Mouse (Mus musculus): ENCODE measurements around the gene Rasal2. TPM values are rescaled to one million over a fixed set of nuclear protein-coding genes. Genes with fewer than 3 reads are reported as not detected.

Rasal2 gene
- total and polyA plus RNA-seq, 3 experiments = 1.5 to 2.6 (median 1.7) TPM

DNA sequence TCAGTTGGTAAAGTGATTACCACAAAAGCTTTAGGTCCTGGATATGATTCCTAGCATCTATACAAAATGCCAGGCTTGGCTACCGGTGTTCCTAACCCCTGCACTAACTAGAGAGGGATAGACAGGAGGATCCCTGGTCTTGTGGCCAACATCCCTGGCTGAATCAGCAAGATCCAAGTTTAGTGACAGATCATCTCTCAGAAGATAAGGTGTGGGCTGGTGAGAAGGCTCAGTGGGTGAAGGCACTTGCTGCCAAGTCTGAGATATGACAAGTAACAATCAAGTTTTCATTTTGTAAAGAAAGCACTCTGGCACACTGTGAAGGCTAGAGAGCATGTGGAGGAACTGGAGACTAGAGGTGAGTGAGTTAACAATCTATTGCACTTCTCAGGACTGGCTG, 191.9 kb downstream of the Rasal2 start:
- DNase-seq (ENCODE audit: extremely low read depth) = no peak

DNA sequence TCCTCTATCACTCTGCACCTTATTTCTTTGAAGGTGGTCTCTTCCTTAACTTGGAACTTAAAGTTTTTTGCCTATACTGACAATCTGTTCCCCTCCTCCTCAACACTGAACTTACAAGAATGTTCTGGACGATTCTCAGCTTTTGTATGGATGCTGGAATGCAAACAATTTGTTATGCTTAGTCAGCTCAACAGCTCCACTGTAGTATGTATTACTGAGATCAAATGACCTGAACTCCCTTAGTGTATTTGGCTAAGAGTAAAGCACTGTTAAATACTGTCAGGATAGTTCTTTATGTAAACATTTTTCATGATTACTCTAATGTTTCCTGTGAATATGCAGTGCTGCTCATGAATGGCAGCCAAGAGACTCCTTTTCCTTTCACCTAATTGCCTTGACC, 203.6 kb downstream of the Rasal2 start:
- Histone ChIP-seq H3K4me1 (ENCODE audit: control insufficient read depth in 1 of 2, insufficient read depth in 2 of 2) (no peaks in the 10 kb centered on the region), H3K27ac (ENCODE audit: insufficient read depth, low read depth) (no peak overlapping the region), H3K79me2 (replicated peaks; ENCODE audit: control insufficient read depth, extremely low read depth, insufficient read depth, poor library complexity, severe bottlenecking) (no peaks in the 10 kb centered on the region), H3K27me3 (replicated peaks) (no peaks in the 10 kb centered on the region), H3K4me2 (ENCODE audit: insufficient read depth, low read depth, poor library complexity, severe bottlenecking) (no peak overlapping the region), H3K9me3 (replicated peaks; ENCODE audit: low read length) (no peaks in the 10 kb centered on the region), H3K36me3 (replicated peaks in 1 of 2; ENCODE audit: control insufficient read depth in 1 of 2, insufficient read depth in 1 of 2, low read length in 1 of 2) (no peaks in the 10 kb centered on the region), H3K9ac (ENCODE audit: insufficient read depth, low read depth) (no peak overlapping the region), H3K4me3 (replicated peaks in 1 of 3; ENCODE audit: low read depth in 2 of 3, low read length in 2 of 3, poor library complexity in 1 of 3) (no peak overlapping the region)
- in situ Hi-C loops (cut with MboI; ENCODE audit: low pct_ligation_motif_present, low pct_unique_long_range_greater_than_20kb, low sequenced_read_pairs) = no loop called here
- dilution Hi-C loops (cut with MboI; ENCODE audit: extremely low pct_ligation_motif_present, extremely low pct_unique_long_range_greater_than_20kb, low sequenced_read_pairs) = no loop called here
- DNase-seq (ENCODE audit: extremely low read depth) = no peak
- TF ChIP-seq MAFK (IDR thresholded peaks at IDR 0.05; ENCODE audit: insufficient replicate concordance, low read length) = no peak

More for the DNA sequence above, 191.9 kb downstream of the Rasal2 start:
- Histone ChIP-seq H3K9me3 (replicated peaks; ENCODE audit: low read length) (no peaks in the 10 kb centered on the region), H3K4me2 (ENCODE audit: insufficient read depth, low read depth, poor library complexity, severe bottlenecking) (no peak overlapping the region), H3K27me3 (replicated peaks) (no peaks in the 10 kb centered on the region), H3K4me1 (ENCODE audit: control insufficient read depth in 1 of 2, insufficient read depth in 2 of 2) (no peaks in the 10 kb centered on the region), H3K27ac (ENCODE audit: insufficient read depth, low read depth) (no peak overlapping the region), H3K4me3 (replicated peaks in 1 of 3; ENCODE audit: low read depth in 2 of 3, low read length in 2 of 3, poor library complexity in 1 of 3) (no peak overlapping the region), H3K9ac (ENCODE audit: insufficient read depth, low read depth) (no peak overlapping the region), H3K36me3 (replicated peaks in 1 of 2; ENCODE audit: control insufficient read depth in 1 of 2, insufficient read depth in 1 of 2, low read length in 1 of 2) (no peaks in the 10 kb centered on the region), H3K79me2 (replicated peaks; ENCODE audit: control insufficient read depth, extremely low read depth, insufficient read depth, poor library complexity, severe bottlenecking) (no peaks in the 10 kb centered on the region)
- dilution Hi-C loops (cut with MboI; ENCODE audit: extremely low pct_ligation_motif_present, extremely low pct_unique_long_range_greater_than_20kb, low sequenced_read_pairs) = no loop called here
- in situ Hi-C loops (cut with MboI; ENCODE audit: low pct_ligation_motif_present, low pct_unique_long_range_greater_than_20kb, low sequenced_read_pairs) = no loop called here
- TF ChIP-seq MAX (IDR thresholded peaks at IDR 0.05; ENCODE audit: low read length) (no peak), JUN (IDR thresholded peaks at IDR 0.05; ENCODE audit: insufficient read depth, low read depth, low read length) (no peak), E2F4 (IDR thresholded peaks at IDR 0.05; ENCODE audit: insufficient replicate concordance, low read depth, low read length) (no peak), ELF1 (IDR thresholded peaks at IDR 0.05; ENCODE audit: low read depth, low read length) (no peak)

DNA sequence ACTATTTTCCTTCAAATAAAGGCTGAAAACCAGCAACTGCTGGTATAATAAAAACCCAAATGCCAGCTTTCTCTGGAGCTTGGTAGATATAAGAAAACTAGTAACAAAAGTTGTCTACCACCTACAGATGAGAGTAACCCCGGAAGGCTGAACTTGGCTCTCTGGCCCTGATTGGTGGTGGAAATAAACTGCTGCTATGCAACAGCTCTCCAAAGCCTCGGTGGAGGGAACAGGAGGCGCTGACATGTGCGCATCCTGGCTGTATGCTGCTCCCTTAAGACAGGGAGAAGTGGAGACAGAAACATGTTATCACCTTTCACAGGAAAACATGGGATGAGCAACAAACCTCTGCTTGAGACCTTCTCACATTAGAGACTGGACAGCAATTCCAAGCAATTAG, 206.7 kb downstream of the Rasal2 start:
- Histone ChIP-seq H3K79me2 (replicated peaks; ENCODE audit: control insufficient read depth, extremely low read depth, insufficient read depth, poor library complexity, severe bottlenecking) (no peaks in the 10 kb centered on the region), H3K36me3 (replicated peaks in 1 of 2; ENCODE audit: control insufficient read depth in 1 of 2, insufficient read depth in 1 of 2, low read length in 1 of 2) (no peaks in the 10 kb centered on the region), H3K27ac (ENCODE audit: insufficient read depth, low read depth) (no peak overlapping the region), H3K9me3 (replicated peaks; ENCODE audit: low read length) (no peaks in the 10 kb centered on the region), H3K9ac (ENCODE audit: insufficient read depth, low read depth) (no peak overlapping the region), H3K4me2 (ENCODE audit: insufficient read depth, low read depth, poor library complexity, severe bottlenecking) (no peak overlapping the region), H3K4me1 (ENCODE audit: control insufficient read depth in 1 of 2, insufficient read depth in 2 of 2) (no peaks in the 10 kb centered on the region), H3K27me3 (replicated peaks) (no peaks in the 10 kb centered on the region), H3K4me3 (replicated peaks in 1 of 3; ENCODE audit: low read depth in 2 of 3, low read length in 2 of 3, poor library complexity in 1 of 3) (no peak overlapping the region)
- DNase-seq (ENCODE audit: extremely low read depth) = no peak
- dilution Hi-C loops (cut with MboI; ENCODE audit: extremely low pct_ligation_motif_present, extremely low pct_unique_long_range_greater_than_20kb, low sequenced_read_pairs) (no loop called here), in situ Hi-C loops (cut with MboI; ENCODE audit: low pct_ligation_motif_present, low pct_unique_long_range_greater_than_20kb, low sequenced_read_pairs) (no loop called here)
- no peak for TF ChIP-seq ZMIZ1 (IDR thresholded peaks at IDR 0.05; ENCODE audit: low read depth, low read length)

DNA sequence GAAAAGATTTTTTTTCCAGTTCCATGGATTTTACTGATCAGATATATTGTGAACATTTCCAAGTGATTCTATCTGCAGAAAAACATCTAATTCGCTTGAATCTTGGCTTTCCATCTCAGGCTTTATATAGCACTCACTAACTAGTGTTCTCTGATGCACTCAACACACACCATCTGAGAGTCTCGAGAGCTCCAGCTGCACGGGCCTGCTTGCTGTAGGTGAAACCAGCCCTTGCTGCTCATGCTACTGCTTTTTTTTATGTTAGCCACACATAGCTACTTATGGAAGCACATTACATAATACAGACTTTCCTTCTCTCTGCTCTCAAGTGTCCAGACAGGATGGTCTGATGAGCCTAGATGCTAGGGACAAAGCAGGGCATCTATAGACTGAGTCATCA, 229.4 kb downstream of the Rasal2 start:
- Histone ChIP-seq H3K27me3 (replicated peaks) (no peaks in the 10 kb centered on the region), H3K4me2 (ENCODE audit: insufficient read depth, low read depth, poor library complexity, severe bottlenecking) (no peak overlapping the region), H3K27ac (ENCODE audit: insufficient read depth, low read depth) (no peak overlapping the region), H3K4me1 (ENCODE audit: control insufficient read depth in 1 of 2, insufficient read depth in 2 of 2) (no peaks in the 10 kb centered on the region), H3K79me2 (replicated peaks; ENCODE audit: control insufficient read depth, extremely low read depth, insufficient read depth, poor library complexity, severe bottlenecking) (no peaks in the 10 kb centered on the region), H3K9ac (ENCODE audit: insufficient read depth, low read depth) (no peak overlapping the region), H3K9me3 (replicated peaks; ENCODE audit: low read length) (no peaks in the 10 kb centered on the region), H3K4me3 (replicated peaks in 1 of 3; ENCODE audit: low read depth in 2 of 3, low read length in 2 of 3, poor library complexity in 1 of 3) (no peak overlapping the region), H3K36me3 (replicated peaks in 1 of 2; ENCODE audit: control insufficient read depth in 1 of 2, insufficient read depth in 1 of 2, low read length in 1 of 2) (no peaks in the 10 kb centered on the region)
- TF ChIP-seq TBP (conservative IDR thresholded peaks at IDR 0.05; ENCODE audit: low read depth, low read length) = no peak
- in situ Hi-C loops (cut with MboI; ENCODE audit: low pct_ligation_motif_present, low pct_unique_long_range_greater_than_20kb, low sequenced_read_pairs) = no loop called here
- dilution Hi-C loops (cut with MboI; ENCODE audit: extremely low pct_ligation_motif_present, extremely low pct_unique_long_range_greater_than_20kb, low sequenced_read_pairs) = no loop called here
- DNase-seq (ENCODE audit: extremely low read depth) = no peak

Data from CH12.LX (cell line).